Comparison of ENCODE assay signal across 21 mouse cellular contexts in genomic region chr8:128338951-128339350, GRCm38 (mm10).
"Had no signal": no experiment of that assay in that cellular context is flagged by ENCODE, and none has a peak within 500 bp of the region (broad histone marks: within the 10 kb centered on the region; RNA-seq: fewer than 3 reads in every experiment).

No protein-coding gene starts in this region.

- H3K4me3 ChIP-seq: left cerebral cortex, adult 2 months; liver, embryonic 15.5 days; lung, embryonic 15.5 days; megakaryocyte, embryonic 14.5 days; midbrain, embryonic 10.5 days; midbrain, embryonic 13.5 days; myocyte; neural tube, embryonic 13.5 days; stomach, embryonic 15.5 days had no signal

- H3K9me3 ChIP-seq: liver, embryonic 15.5 days; lung, embryonic 15.5 days; megakaryocyte, embryonic 14.5 days; midbrain, embryonic 10.5 days; midbrain, embryonic 13.5 days; neural tube, embryonic 13.5 days; stomach, embryonic 15.5 days had no signal

- H3K27me3 ChIP-seq: liver, embryonic 15.5 days; lung, embryonic 15.5 days; megakaryocyte, embryonic 14.5 days; midbrain, embryonic 13.5 days; neural tube, embryonic 13.5 days; stomach, embryonic 15.5 days had no signal

- H3K4me2 ChIP-seq: liver, embryonic 11.5 days; liver, embryonic 15.5 days; lung, embryonic 15.5 days; midbrain, embryonic 13.5 days; neural tube, embryonic 13.5 days; stomach, embryonic 15.5 days had no signal

- H3K27ac ChIP-seq: kidney, postnatal 0 days; left cerebral cortex, adult 2 months; liver, embryonic 15.5 days; lung, embryonic 15.5 days; midbrain, embryonic 10.5 days; midbrain, embryonic 13.5 days; neural tube, embryonic 13.5 days; stomach, embryonic 15.5 days had no signal

- H3K36me3 ChIP-seq: liver, embryonic 15.5 days; lung, embryonic 15.5 days; midbrain, embryonic 10.5 days; midbrain, embryonic 13.5 days; neural tube, embryonic 13.5 days; stomach, embryonic 15.5 days had no signal

- DNase-seq: kidney, postnatal 25 days; layer of hippocampus, postnatal 36 days; lung, adult 18-20 months; lung, postnatal 10 days; lung, postnatal 36 days; retina, postnatal 1 day; right cerebral cortex, postnatal 25 days; spleen, adult 18-20 months; thymus, postnatal 25 days had no signal

- H3K9ac ChIP-seq: liver, embryonic 15.5 days; lung, embryonic 15.5 days; midbrain, embryonic 13.5 days; neural tube, embryonic 13.5 days; stomach, embryonic 15.5 days had no signal

- H3K4me1 ChIP-seq: liver, embryonic 15.5 days; neural tube, embryonic 13.5 days; stomach, embryonic 15.5 days had no signal

- ATAC-seq: midbrain, embryonic 13.5 days; midbrain, embryonic 16.5 days had no signal
